Mouse (Mus musculus) olfactory bulb, adult 2 months (tissue): ENCODE measurements around the gene Zcchc18. TPM values are rescaled to one million over a fixed set of nuclear protein-coding genes. Genes with fewer than 3 reads are reported as not detected.

ENCODE experiments used
- H3K27ac ChIP-seq: fragments of 200-500 bp; 2 replicates; pipeline ENCODE4 v1.5.1; 2012; ENCODE audit warnings: low read depth, low read length; ENCODE audit not compliant: insufficient read depth
- H3K4me1 ChIP-seq: fragments of 200-500 bp; 2 replicates; pipeline ENCODE4 v1.6.1; 2012; ENCODE audit warnings: low read length; ENCODE audit not compliant: control insufficient read depth, insufficient read depth
- H3K4me3 ChIP-seq: fragments of 200-500 bp; 2 replicates; pipeline ENCODE4 v1.5.1; 2012; ENCODE audit warnings: mild to moderate bottlenecking, low read depth, low read length, moderate library complexity; ENCODE audit not compliant: insufficient read depth
- CTCF ChIP-seq: fragments of 200-500 bp; IDR thresholded peaks from 2 replicates; pipeline ENCODE4 v1.5.1; 2012; ENCODE audit warnings: low read depth, mild to moderate bottlenecking, low read length, moderate library complexity; ENCODE audit not compliant: insufficient read depth
- POLR2A ChIP-seq: fragments of 200-500 bp; IDR thresholded peaks from 2 replicates; pipeline ENCODE4 v1.6.1; 2012; ENCODE audit warnings: mild to moderate bottlenecking, low read depth, low read length, moderate library complexity; ENCODE audit not compliant: insufficient read depth
- WGBS: fragments of 180-500 bp; shearing (Covaris S2); methylation state at CpG from one replicate; pipeline ENCODE4 v1.1.7; 2018; 5-methylcytosine and 5-hydroxymethylcytosine counted together
- polyA plus RNA-seq: library from polyadenylated mRNA; stranded (reverse); fragments of >200 nt; gene quantifications from 2 replicates; pipeline ENCODE4 v1.2.4, GENCODE M21; 2012; ENCODE audit warnings: low replicate concordance; ENCODE audit not compliant: missing spikeins, insufficient read depth, insufficient read length

Gene Zcchc18
- polyA plus RNA-seq, 1 experiment = 200 TPM

DNA sequence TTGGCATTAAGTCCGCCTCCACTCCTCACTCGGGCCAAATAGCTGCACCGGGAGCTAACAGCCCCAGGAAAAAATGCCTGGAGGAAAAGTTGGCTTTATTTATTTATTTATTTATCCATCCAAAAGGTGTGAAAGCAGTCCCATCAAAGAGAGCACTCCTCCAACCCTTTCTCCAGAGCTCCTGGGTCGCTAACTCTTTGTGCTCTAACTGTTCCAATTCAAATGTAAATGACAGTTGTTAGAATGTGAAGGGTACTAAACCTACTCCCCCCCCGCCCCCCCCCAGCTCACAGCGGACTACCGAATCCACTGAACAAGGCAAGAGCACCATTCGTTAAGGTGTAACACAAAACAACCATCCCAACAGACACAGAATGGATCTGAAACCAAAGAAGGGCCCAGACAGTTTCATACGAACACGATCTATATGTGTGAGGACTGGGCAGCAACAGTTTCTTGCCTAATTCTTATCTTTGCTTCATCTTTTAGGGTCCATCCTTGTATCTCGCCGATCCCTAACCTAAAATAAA, 44.6 kb downstream of the Zcchc18 start:
- Histone ChIP-seq H3K4me3 (peak overlapping the region; percentile 99), H3K4me1 (no peaks in the 10 kb centered on the region), H3K27ac (no peak overlapping the region)
- 16% methylated on average over 12 of the region's 12 CpGs for WGBS
- TF ChIP-seq CTCF (no peak), POLR2A (no peak)

DNA sequence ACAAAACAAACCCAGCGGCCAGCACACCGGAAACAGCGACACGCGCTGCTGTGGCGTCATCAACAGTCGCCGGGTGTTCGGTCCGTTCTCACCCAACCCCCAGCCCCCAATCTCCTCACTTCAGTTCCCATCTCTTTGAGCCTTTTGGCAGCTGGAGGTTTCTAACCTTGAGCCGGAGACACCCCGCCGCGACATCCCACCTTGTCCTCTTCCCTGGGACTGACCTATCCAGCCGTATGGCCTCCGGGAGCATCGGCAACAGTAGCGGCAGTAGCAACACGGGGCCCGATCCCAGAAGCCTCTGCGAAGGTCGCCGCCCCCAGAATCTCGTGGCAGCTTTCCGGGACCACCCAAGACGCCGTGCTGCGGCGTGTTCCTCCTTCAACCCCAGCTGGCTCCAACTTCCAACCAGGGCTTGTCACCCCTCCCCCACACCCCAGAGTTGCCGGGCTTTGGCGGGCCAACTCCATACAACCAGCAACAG, 45.1 kb downstream of the Zcchc18 start, which contains the start of gene Slc25a53:
Gene Slc25a53, minus strand, starts transcription at position 303 of the 484 bp plus-strand sequence.
- WGBS = 20% methylated on average over 31 of the region's 31 CpGs
- Histone ChIP-seq H3K4me3 (peak within 1 kb of the TSS; percentile 99), H3K27ac (peak within 1 kb of the TSS; percentile 100), H3K4me1 (no peaks in the 10 kb centered on the region)
- no peak for TF ChIP-seq POLR2A
- TF ChIP-seq CTCF = no peak

DNA sequence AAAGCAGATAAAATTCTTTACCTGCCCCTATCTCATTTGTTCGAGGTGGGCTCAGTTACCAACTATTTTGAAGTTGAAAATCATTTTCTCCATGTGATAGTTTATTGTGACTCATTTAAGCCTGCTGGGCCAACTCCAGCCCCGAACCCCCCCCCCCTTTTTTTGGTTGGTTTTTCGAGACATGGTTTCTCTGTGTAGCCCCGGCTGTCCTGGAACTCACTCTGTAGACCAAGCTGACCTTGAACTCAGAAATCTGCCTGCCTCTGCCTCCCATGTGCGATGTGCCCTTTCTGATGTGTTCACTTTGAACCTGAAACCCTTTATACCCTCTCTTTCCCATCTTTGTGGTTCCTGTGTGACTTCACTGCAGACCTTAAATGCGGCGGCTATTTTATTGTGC, 45.5 kb downstream of the Zcchc18 start:
- Histone ChIP-seq H3K27ac (peak overlapping the region; percentile 100; the same call in 1 of the 2 replicates), H3K4me3 (peak overlapping the region; percentile 99), H3K4me1 (no peaks in the 10 kb centered on the region)
- 52% methylated on average over 7 of the region's 7 CpGs for WGBS
- no peak for TF ChIP-seq CTCF
- no peak for TF ChIP-seq POLR2A

Other genes with a start within 250 kb of the Zcchc18 start
- 434 TPM in 1 of 2 replicates, not detected in the other for gene Morf4l2, start 249.5 kb upstream of the Zcchc18 start, polyA plus RNA-seq
- gene Glra4, start 213.0 kb upstream of the Zcchc18 start, polyA plus RNA-seq = not detected in 2 replicates
- 227 and 268 TPM in 2 replicates for gene Plp1, start 170.5 kb upstream of the Zcchc18 start, polyA plus RNA-seq
- not detected in 2 replicates for gene Rab9b, start 124.4 kb upstream of the Zcchc18 start, polyA plus RNA-seq
- not detected in 2 replicates for gene H2bfm, start 65.8 kb upstream of the Zcchc18 start, polyA plus RNA-seq
- not detected in 2 replicates for gene Tmsb15b2, start 17.7 kb upstream of the Zcchc18 start, polyA plus RNA-seq
- not detected in 2 replicates for gene Tmsb15l, start 16.3 kb upstream of the Zcchc18 start, polyA plus RNA-seq
- not detected in 2 replicates for gene Tmsb15b1, start 16.3 kb upstream of the Zcchc18 start, polyA plus RNA-seq
- gene Slc25a53, start 45.1 kb downstream of the Zcchc18 start, polyA plus RNA-seq = not detected in 2 replicates
- not detected in 2 replicates for gene Fam199x, start 56.4 kb downstream of the Zcchc18 start, polyA plus RNA-seq
- not detected in 2 replicates for gene Esx1, start 128.9 kb downstream of the Zcchc18 start, polyA plus RNA-seq